Mouse (Mus musculus): ENCODE results near the gene Slc30a2. TPM values are rescaled to one million over a fixed set of nuclear protein-coding genes. Genes with fewer than 3 reads are reported as not detected.

Gene Slc30a2
- polyA plus RNA-seq, 1 experiment: 0.35 TPM

GRCm38 (mm10) chr4:134306963-134307362 lies 36.0 kb upstream of the Slc30a2 start:
- no peaks in the 10 kb centered on the region for H3K79me2 ChIP-seq (ENCODE audit: control insufficient read depth, insufficient read depth)
- H3K36me3 ChIP-seq (ENCODE audit: control insufficient read depth, insufficient read depth): no peaks in the 10 kb centered on the region
- H3K4me2 ChIP-seq (ENCODE audit: low read depth): peak overlapping the region; percentile 50
- H3ac ChIP-seq (ENCODE audit: control insufficient read depth, insufficient read length): no peak overlapping the region
- no peak overlapping the region for H3K4me3 ChIP-seq
- TF ChIP-seq POLR2AphosphoS2 (IDR thresholded peaks at IDR 0.05; ENCODE audit: insufficient read length, low read depth): no peak
- no peak for TF ChIP-seq REST (IDR thresholded peaks at IDR 0.05; ENCODE audit: insufficient read depth, insufficient read length)
- TF ChIP-seq E2F4 (IDR thresholded peaks at IDR 0.05; ENCODE audit: insufficient read depth): no peak
- TF ChIP-seq POLR2A (IDR thresholded peaks at IDR 0.05; ENCODE audit: insufficient read length, low read depth): no peak
- no peak for TF ChIP-seq MAX (IDR thresholded peaks at IDR 0.05; ENCODE audit: low read depth)
- TF ChIP-seq CEBPB (IDR thresholded peaks at IDR 0.05; ENCODE audit: insufficient read depth, poor library complexity, severe bottlenecking): no peak
- TF ChIP-seq SRF (IDR thresholded peaks at IDR 0.05; ENCODE audit: control insufficient read depth, insufficient read length, low read depth): no peak
- TF ChIP-seq TCF3 (IDR thresholded peaks at IDR 0.05; ENCODE audit: insufficient read length, low read depth): no peak
- no peaks in the 10 kb centered on the region for H3K27me3 ChIP-seq (ENCODE audit: control insufficient read depth, insufficient read depth, insufficient read length)

- H3ac ChIP-seq (ENCODE audit: control insufficient read depth, insufficient read length): no peak overlapping the region
- H3K4me3 ChIP-seq: no peak overlapping the region
- TF ChIP-seq TCF3 (IDR thresholded peaks at IDR 0.05; ENCODE audit: insufficient read length, low read depth) (peak; percentile 55), MYOD1 (IDR thresholded peaks at IDR 0.05; ENCODE audit: control insufficient read depth in 1 of 3, insufficient read length in 2 of 3, low read depth in 2 of 3) (peak; percentile 14 to 85 (median 72)), TCF12 (IDR thresholded peaks at IDR 0.05; ENCODE audit: insufficient read depth, poor library complexity, severe bottlenecking) (no peak), MYOG (IDR thresholded peaks at IDR 0.05; ENCODE audit: control insufficient read depth in 1 of 3, insufficient read depth in 1 of 3, insufficient read length in 2 of 3, low read depth in 2 of 3) (peak; percentile 72 to 92 (median 88))
- no peaks in the 10 kb centered on the region for H3K27me3 ChIP-seq (ENCODE audit: control insufficient read depth, insufficient read depth, insufficient read length)
- H3K79me2 ChIP-seq (ENCODE audit: control insufficient read depth, insufficient read depth): no peaks in the 10 kb centered on the region
- H3K36me3 ChIP-seq (ENCODE audit: control insufficient read depth, insufficient read depth): no peaks in the 10 kb centered on the region
- H3K4me2 ChIP-seq (ENCODE audit: low read depth): peak overlapping the region; percentile 50
Measured at GRCm38 (mm10) chr4:134307367-134308072, 35.5 kb upstream of the Slc30a2 start.

GRCm38 (mm10) chr4:134310106-134310505 lies 32.9 kb upstream of the Slc30a2 start:
- Histone ChIP-seq H3K36me3 (ENCODE audit: control insufficient read depth, insufficient read depth) (no peaks in the 10 kb centered on the region), H3K4me2 (ENCODE audit: low read depth) (no peak overlapping the region), H3K27me3 (ENCODE audit: control insufficient read depth, insufficient read depth, insufficient read length) (no peaks in the 10 kb centered on the region), H3K4me3 (no peak overlapping the region), H3K79me2 (ENCODE audit: control insufficient read depth, insufficient read depth) (no peaks in the 10 kb centered on the region), H3ac (ENCODE audit: control insufficient read depth, insufficient read length) (no peak overlapping the region)
- TF ChIP-seq SRF (IDR thresholded peaks at IDR 0.05; ENCODE audit: control insufficient read depth, insufficient read length, low read depth) (no peak), TCF12 (IDR thresholded peaks at IDR 0.05; ENCODE audit: insufficient read depth, poor library complexity, severe bottlenecking) (no peak), CEBPB (IDR thresholded peaks at IDR 0.05; ENCODE audit: insufficient read depth, poor library complexity, severe bottlenecking) (no peak), USF1 (IDR thresholded peaks at IDR 0.05; ENCODE audit: low read depth) (no peak), MYOD1 (IDR thresholded peaks at IDR 0.05; ENCODE audit: control insufficient read depth in 1 of 3, insufficient read length in 2 of 3, low read depth in 2 of 3) (no peak), E2F4 (IDR thresholded peaks at IDR 0.05; ENCODE audit: insufficient read depth) (no peak), MAX (IDR thresholded peaks at IDR 0.05; ENCODE audit: low read depth) (no peak), MYOG (IDR thresholded peaks at IDR 0.05; ENCODE audit: control insufficient read depth in 1 of 3, insufficient read depth in 1 of 3, insufficient read length in 2 of 3, low read depth in 2 of 3) (no peak)

- H3K27me3 ChIP-seq (ENCODE audit: control insufficient read depth, insufficient read depth, insufficient read length): no peaks in the 10 kb centered on the region
- H3K4me3 ChIP-seq: no peak overlapping the region
- TF ChIP-seq MAX (IDR thresholded peaks at IDR 0.05; ENCODE audit: low read depth) (no peak), TCF12 (IDR thresholded peaks at IDR 0.05; ENCODE audit: insufficient read depth, poor library complexity, severe bottlenecking) (no peak), CEBPB (IDR thresholded peaks at IDR 0.05; ENCODE audit: insufficient read depth, poor library complexity, severe bottlenecking) (no peak), POLR2AphosphoS2 (IDR thresholded peaks at IDR 0.05; ENCODE audit: insufficient read length, low read depth) (no peak), TCF3 (IDR thresholded peaks at IDR 0.05; ENCODE audit: insufficient read length, low read depth) (no peak), E2F4 (IDR thresholded peaks at IDR 0.05; ENCODE audit: insufficient read depth) (no peak), MYOG (IDR thresholded peaks at IDR 0.05; ENCODE audit: control insufficient read depth in 1 of 3, insufficient read depth in 1 of 3, insufficient read length in 2 of 3, low read depth in 2 of 3) (no peak), POLR2A (IDR thresholded peaks at IDR 0.05; ENCODE audit: insufficient read length, low read depth) (no peak), USF1 (IDR thresholded peaks at IDR 0.05; ENCODE audit: low read depth) (no peak), REST (IDR thresholded peaks at IDR 0.05; ENCODE audit: insufficient read depth, insufficient read length) (no peak), MYOD1 (IDR thresholded peaks at IDR 0.05; ENCODE audit: control insufficient read depth in 1 of 3, insufficient read length in 2 of 3, low read depth in 2 of 3) (no peak), SRF (IDR thresholded peaks at IDR 0.05; ENCODE audit: control insufficient read depth, insufficient read length, low read depth) (no peak)
- no peaks in the 10 kb centered on the region for H3K36me3 ChIP-seq (ENCODE audit: control insufficient read depth, insufficient read depth)
- H3ac ChIP-seq (ENCODE audit: control insufficient read depth, insufficient read length): no peak overlapping the region
- H3K4me2 ChIP-seq (ENCODE audit: low read depth): no peak overlapping the region
- no peaks in the 10 kb centered on the region for H3K79me2 ChIP-seq (ENCODE audit: control insufficient read depth, insufficient read depth)
Measured at GRCm38 (mm10) chr4:134310656-134311055, 32.3 kb upstream of the Slc30a2 start.

GRCm38 (mm10) chr4:134311784-134312183 lies 31.2 kb upstream of the Slc30a2 start:
- Histone ChIP-seq H3K27me3 (ENCODE audit: control insufficient read depth, insufficient read depth, insufficient read length) (no peaks in the 10 kb centered on the region), H3K79me2 (ENCODE audit: control insufficient read depth, insufficient read depth) (peaks cover 6% of the 10 kb centered on the region), H3ac (ENCODE audit: control insufficient read depth, insufficient read length) (no peak overlapping the region), H3K4me2 (ENCODE audit: low read depth) (no peak overlapping the region), H3K4me3 (no peak overlapping the region), H3K36me3 (ENCODE audit: control insufficient read depth, insufficient read depth) (no peaks in the 10 kb centered on the region)
- TF ChIP-seq CEBPB (IDR thresholded peaks at IDR 0.05; ENCODE audit: insufficient read depth, poor library complexity, severe bottlenecking) (no peak), POLR2AphosphoS2 (IDR thresholded peaks at IDR 0.05; ENCODE audit: insufficient read length, low read depth) (no peak), REST (IDR thresholded peaks at IDR 0.05; ENCODE audit: insufficient read depth, insufficient read length) (no peak), MYOG (IDR thresholded peaks at IDR 0.05; ENCODE audit: control insufficient read depth in 1 of 3, insufficient read depth in 1 of 3, insufficient read length in 2 of 3, low read depth in 2 of 3) (peak in 1 of 3 experiments; percentile 4), USF1 (IDR thresholded peaks at IDR 0.05; ENCODE audit: low read depth) (no peak), SRF (IDR thresholded peaks at IDR 0.05; ENCODE audit: control insufficient read depth, insufficient read length, low read depth) (no peak), MYOD1 (IDR thresholded peaks at IDR 0.05; ENCODE audit: control insufficient read depth in 1 of 3, insufficient read length in 2 of 3, low read depth in 2 of 3) (peak in 1 of 3 experiments; percentile 17)

Data from myocyte (in vitro differentiated cells).